Mouse (Mus musculus): ENCODE results near the gene 6430571L13Rik.

DNA sequence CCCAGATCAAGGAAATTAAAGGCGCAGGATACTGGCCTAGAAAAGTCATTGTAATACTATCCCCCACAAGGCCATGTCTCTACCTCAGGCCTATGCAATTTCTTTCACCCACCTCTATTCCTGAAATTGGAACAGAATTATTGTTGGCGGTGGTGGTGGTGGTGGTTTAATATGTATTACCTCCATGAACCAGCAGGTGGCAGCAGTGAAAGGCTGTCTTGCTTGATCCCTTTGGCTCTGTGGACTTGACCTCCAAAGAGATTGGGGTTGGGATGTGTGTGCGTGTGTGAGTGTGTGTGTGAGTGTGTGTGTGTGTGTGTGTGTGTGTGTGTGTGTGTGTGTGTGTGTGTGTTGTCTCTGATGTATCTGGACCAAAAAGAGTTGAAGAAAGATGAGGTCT lies 26.2 kb downstream of the 6430571L13Rik start:
- peak; percentile 66; the same call in 1 of the 2 replicates for TF ChIP-seq CTCF (IDR thresholded peaks at IDR 0.05; ENCODE audit: low read depth, low read length)
- no peak for TF ChIP-seq POLR2A (IDR thresholded peaks at IDR 0.05; ENCODE audit: extremely low read depth, insufficient read depth, low read length)

Measured in liver, adult 2 months (tissue).